Mouse (Mus musculus) liver, embryonic 14.5 days (tissue): ENCODE measurements around the gene Angptl2.

Experiments
- CTCF ChIP-seq: IDR thresholded peaks from 2 replicates; pipeline ENCODE4 v1.5.1; 2016; ENCODE audit warnings: antibody characterized with exemption, low read depth, control low read depth
- EP300 ChIP-seq: IDR thresholded peaks from 2 replicates; pipeline ENCODE4 v1.6.1; 2016; ENCODE audit warnings: antibody characterized with exemption, low read depth

DNA sequence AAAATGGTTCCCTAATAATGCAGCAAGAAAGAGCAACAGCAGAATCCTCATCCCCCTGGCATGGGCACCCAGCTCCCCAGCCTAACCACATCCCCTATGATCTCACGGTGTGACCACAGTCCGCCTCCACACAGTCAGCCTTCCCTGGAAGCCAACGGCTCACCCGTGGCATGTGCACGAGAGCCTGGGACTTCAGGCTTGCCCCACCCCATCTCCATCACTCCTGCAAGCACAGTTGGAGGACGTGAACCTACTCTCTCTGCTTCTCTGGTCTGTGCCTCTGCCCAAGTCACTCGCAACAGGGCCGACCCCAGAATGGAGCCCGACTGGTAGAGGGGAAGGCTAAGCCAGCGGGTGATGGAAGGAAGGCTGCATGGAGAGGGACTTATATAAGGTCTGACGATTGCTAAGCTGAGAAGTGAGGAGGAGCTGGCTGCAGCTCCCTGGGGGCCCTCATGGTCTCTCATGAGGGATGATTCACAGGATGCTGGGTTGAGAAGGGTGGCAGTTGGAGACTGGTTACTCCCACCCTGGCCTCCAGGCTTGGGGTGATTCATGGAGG, 5.6 kb downstream of the Angptl2 start:
- TF ChIP-seq CTCF = no peak
- TF ChIP-seq EP300 = no peak
